Mouse (Mus musculus): ENCODE measurements at regions not wholly inside any gene's neighbourhood (a gene's known extent, or its start where the extent isn't known, plus 50 kb on each side); places are given as distances from the start of the nearest gene placed in this dataset.
"Not testable (repeated sequence)": the region's sequence is repeated elsewhere in the genome, so short reads cannot be mapped to it uniquely, and the experiment has no call there.

DNA sequence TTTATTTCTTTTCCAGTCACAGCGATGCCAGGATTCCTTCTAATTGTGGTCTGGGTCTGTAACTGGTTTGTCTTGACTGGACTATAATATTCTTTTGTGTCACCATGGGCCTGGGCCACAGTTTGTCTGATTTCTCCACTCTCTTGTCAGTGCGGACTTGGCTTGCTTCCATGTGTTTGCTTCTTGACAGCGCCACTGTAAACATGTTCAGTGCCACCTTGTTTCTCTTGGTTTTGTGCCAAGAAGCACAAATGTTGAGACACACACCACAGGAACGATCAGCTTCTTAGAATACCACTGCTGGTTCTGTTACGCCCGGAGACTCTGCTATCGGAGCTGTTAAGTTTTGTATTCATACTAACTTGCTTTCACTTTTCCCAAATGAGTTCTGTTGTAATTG lies 180.9 kb upstream of the Tmem45b start:
- no peak for DNase-seq (ENCODE audit: low spot score)
- Histone ChIP-seq H3K9me3 (replicated peaks; ENCODE audit: low read length) (no peaks in the 10 kb centered on the region), H3K4me1 (replicated peaks; ENCODE audit: insufficient read depth, low read length) (no peaks in the 10 kb centered on the region), H3K4me2 (ENCODE audit: low read length) (peak overlapping the region; percentile 25; the same call in 1 of the 2 replicates), H3K9ac (ENCODE audit: low read depth, low read length) (no peak overlapping the region), H3K4me3 (replicated peaks; ENCODE audit: low read depth, low read length) (no peak overlapping the region), H3K27ac (no peak overlapping the region), H3K27me3 (ENCODE audit: insufficient read depth, low read length) (no peaks in the 10 kb centered on the region), H3K36me3 (ENCODE audit: insufficient read depth, low read length) (no peaks in the 10 kb centered on the region)
- 49% methylated on average over 7 of the region's 7 CpGs for WGBS
- ATAC-seq (replicated peaks; ENCODE audit: low FRiP score, low read depth), result no peak
- TF ChIP-seq CTCF (IDR thresholded peaks at IDR 0.05; ENCODE audit: low read depth), result no peak

- WGBS, result 88% methylated on average over 3 of the region's 3 CpGs
- DNase-seq (ENCODE audit: low spot score) (no peak), ATAC-seq (replicated peaks; ENCODE audit: low FRiP score, low read depth) (no peak)
- H3K27ac ChIP-seq, result no peak overlapping the region
- no peak for TF ChIP-seq CTCF (IDR thresholded peaks at IDR 0.05; ENCODE audit: low read depth)
- no peak overlapping the region for H3K4me3 ChIP-seq (replicated peaks; ENCODE audit: low read depth, low read length)
- no peaks in the 10 kb centered on the region for H3K4me1 ChIP-seq (replicated peaks; ENCODE audit: insufficient read depth, low read length)
- H3K4me2 ChIP-seq (ENCODE audit: low read length), result no peak overlapping the region
- no peaks in the 10 kb centered on the region for H3K36me3 ChIP-seq (ENCODE audit: insufficient read depth, low read length)
- no peak overlapping the region for H3K9ac ChIP-seq (ENCODE audit: low read depth, low read length)
- H3K27me3 ChIP-seq (ENCODE audit: insufficient read depth, low read length), result no peaks in the 10 kb centered on the region
- no peaks in the 10 kb centered on the region for H3K9me3 ChIP-seq (replicated peaks; ENCODE audit: low read length)
Observed at GRCm38 (mm10) chr9:31644106-31644505, 179.8 kb upstream of the Tmem45b start.

DNA sequence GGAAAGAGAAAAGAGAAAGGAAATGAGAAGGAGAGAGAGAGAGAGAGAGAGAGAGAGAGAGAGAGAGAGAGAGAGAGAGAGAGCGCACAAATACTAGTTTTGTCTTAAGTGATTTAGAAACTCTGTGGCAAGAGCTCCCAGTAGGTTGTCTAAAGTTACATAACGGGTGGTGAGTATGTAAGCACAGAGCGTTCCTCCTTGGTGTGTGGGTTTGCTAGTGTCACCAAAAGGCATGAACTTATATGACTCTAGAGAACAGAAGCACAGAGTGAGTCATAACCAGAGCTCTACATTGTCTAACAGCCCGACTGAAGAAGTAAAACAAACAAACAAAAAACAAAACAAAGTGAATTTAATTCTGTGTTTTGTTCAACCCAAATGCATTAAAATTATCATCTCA lies 177.9 kb upstream of the Tmem45b start:
- no peak for TF ChIP-seq CTCF (IDR thresholded peaks at IDR 0.05; ENCODE audit: low read depth)
- no peak for DNase-seq (ENCODE audit: low spot score)
- no peak overlapping the region for H3K9ac ChIP-seq (ENCODE audit: low read depth, low read length)
- ATAC-seq (replicated peaks; ENCODE audit: low FRiP score, low read depth), result no peak
- 57% methylated on average over 4 of the region's 4 CpGs for WGBS
- H3K27me3 ChIP-seq (ENCODE audit: insufficient read depth, low read length), result no peaks in the 10 kb centered on the region
- no peaks in the 10 kb centered on the region for H3K9me3 ChIP-seq (replicated peaks; ENCODE audit: low read length)
- no peak overlapping the region for H3K4me2 ChIP-seq (ENCODE audit: low read length)
- no peaks in the 10 kb centered on the region for H3K36me3 ChIP-seq (ENCODE audit: insufficient read depth, low read length)
- H3K4me1 ChIP-seq (replicated peaks; ENCODE audit: insufficient read depth, low read length), result no peaks in the 10 kb centered on the region
- H3K4me3 ChIP-seq (replicated peaks; ENCODE audit: low read depth, low read length), result no peak overlapping the region
- H3K27ac ChIP-seq, result no peak overlapping the region

DNA sequence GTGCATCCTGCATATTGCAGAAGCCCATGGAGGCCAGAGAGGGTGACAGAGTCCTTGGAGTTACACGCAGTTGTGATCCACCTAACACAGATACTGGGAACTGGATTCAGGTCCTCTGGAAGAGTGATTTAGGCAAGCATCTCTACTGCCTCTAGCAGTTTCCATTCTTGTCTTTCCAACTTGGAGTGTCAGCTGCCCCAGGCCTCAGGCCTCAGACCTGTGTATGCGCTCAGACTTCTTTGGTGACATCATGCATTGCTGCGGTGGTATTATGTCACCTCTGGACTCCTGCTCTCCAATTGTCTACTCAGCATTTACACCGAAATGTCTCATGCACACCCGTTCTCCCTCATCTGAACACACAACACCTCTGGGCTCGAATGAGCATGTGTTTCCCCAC lies 164.0 kb upstream of the Tmem45b start:
- TF ChIP-seq CTCF (IDR thresholded peaks at IDR 0.05; ENCODE audit: low read depth), result no peak
- WGBS, result 83% methylated on average over 6 of the region's 6 CpGs
- Histone ChIP-seq H3K9ac (ENCODE audit: low read depth, low read length) (no peak overlapping the region), H3K4me3 (replicated peaks; ENCODE audit: low read depth, low read length) (no peak overlapping the region), H3K4me1 (replicated peaks; ENCODE audit: insufficient read depth, low read length) (no peaks in the 10 kb centered on the region), H3K9me3 (replicated peaks; ENCODE audit: low read length) (no peaks in the 10 kb centered on the region), H3K27me3 (ENCODE audit: insufficient read depth, low read length) (no peaks in the 10 kb centered on the region), H3K4me2 (ENCODE audit: low read length) (no peak overlapping the region), H3K36me3 (ENCODE audit: insufficient read depth, low read length) (no peaks in the 10 kb centered on the region), H3K27ac (no peak overlapping the region)
- ATAC-seq (replicated peaks; ENCODE audit: low FRiP score, low read depth), result no peak
- no peak for DNase-seq (ENCODE audit: low spot score)

- DNase-seq (ENCODE audit: low spot score); H3K9ac ChIP-seq (ENCODE audit: low read depth, low read length); H3K4me3 ChIP-seq (replicated peaks; ENCODE audit: low read depth, low read length); H3K36me3 ChIP-seq (ENCODE audit: insufficient read depth, low read length); H3K4me2 ChIP-seq (ENCODE audit: low read length); H3K4me1 ChIP-seq (replicated peaks; ENCODE audit: insufficient read depth, low read length); H3K9me3 ChIP-seq (replicated peaks; ENCODE audit: low read length); H3K27ac ChIP-seq; ATAC-seq (replicated peaks; ENCODE audit: low FRiP score, low read depth); H3K27me3 ChIP-seq (ENCODE audit: insufficient read depth, low read length): not testable (repeated sequence)
- WGBS, result 94% methylated on average over 7 of the region's 7 CpGs
Observed at GRCm38 (mm10) chr9:31621553-31621952, 157.3 kb upstream of the Tmem45b start.

DNA sequence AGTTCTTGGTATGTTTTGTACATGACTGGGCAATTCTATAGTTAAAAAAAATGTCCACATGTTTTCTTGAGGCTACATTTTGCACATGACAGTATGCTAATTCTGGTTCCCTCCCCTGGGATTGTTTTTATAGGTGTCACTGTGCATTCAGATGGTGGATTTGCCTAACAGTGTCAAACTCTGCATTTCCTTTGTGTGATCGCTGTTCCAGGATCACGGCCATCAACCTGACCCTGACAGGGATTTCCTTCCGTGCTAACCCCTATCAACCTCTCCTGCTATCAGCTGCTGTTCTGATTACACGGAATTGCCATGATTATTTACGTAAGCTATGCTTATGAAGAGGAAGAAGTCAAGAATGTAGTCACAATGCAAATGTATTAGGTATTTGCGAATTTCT lies 155.1 kb upstream of the Tmem45b start:
- DNase-seq (ENCODE audit: low spot score) (no peak), ATAC-seq (replicated peaks; ENCODE audit: low FRiP score, low read depth) (no peak)
- Histone ChIP-seq H3K36me3 (ENCODE audit: insufficient read depth, low read length) (no peaks in the 10 kb centered on the region), H3K4me3 (replicated peaks; ENCODE audit: low read depth, low read length) (no peak overlapping the region), H3K4me2 (ENCODE audit: low read length) (no peak overlapping the region), H3K27me3 (ENCODE audit: insufficient read depth, low read length) (no peaks in the 10 kb centered on the region), H3K4me1 (replicated peaks; ENCODE audit: insufficient read depth, low read length) (no peaks in the 10 kb centered on the region), H3K9me3 (replicated peaks; ENCODE audit: low read length) (no peaks in the 10 kb centered on the region), H3K27ac (no peak overlapping the region), H3K9ac (ENCODE audit: low read depth, low read length) (no peak overlapping the region)
- 37% methylated on average over 6 of the region's 6 CpGs for WGBS
- no peak for TF ChIP-seq CTCF (IDR thresholded peaks at IDR 0.05; ENCODE audit: low read depth)

DNA sequence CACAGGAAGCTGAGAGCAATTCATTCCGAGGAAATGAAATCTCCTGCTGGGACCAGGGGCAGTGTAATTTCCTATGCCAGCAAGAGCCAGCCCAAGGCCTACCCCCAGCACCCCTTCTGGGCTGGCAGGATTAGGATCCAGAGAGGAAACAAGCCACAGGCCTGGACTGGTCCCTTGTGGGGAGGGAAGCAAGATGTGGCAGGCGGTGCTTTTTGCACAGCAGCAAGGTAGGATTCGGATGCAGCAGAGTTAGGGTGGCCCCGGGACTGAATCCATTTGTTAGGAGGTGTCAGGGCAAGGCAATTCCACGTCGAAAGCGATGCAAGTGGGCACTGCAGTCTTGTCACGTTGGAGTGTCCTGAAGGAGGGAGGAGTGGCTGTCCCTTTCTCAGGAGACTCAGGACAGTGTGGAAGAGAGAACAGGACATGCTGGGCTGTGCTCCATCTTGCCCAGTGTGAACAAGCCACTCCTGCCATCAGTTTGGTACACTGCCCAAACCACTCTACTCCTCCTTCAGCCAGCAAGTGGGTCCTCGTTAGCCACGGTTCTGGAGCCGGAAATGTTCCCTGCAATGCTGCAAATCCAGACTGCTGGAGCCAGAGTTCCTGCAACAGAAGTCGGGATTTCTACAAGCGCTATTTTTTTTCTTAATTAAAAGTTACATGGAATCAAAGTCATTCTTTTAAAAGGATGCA lies 150.1 kb upstream of the Tmem45b start:
- TF ChIP-seq CTCF (IDR thresholded peaks at IDR 0.05; ENCODE audit: low read depth), result no peak
- 53% methylated on average over 13 of the region's 13 CpGs for WGBS
- no peak overlapping the region for H3K4me3 ChIP-seq (replicated peaks; ENCODE audit: low read depth, low read length)
- H3K27ac ChIP-seq, result no peak overlapping the region
- no peaks in the 10 kb centered on the region for H3K9me3 ChIP-seq (replicated peaks; ENCODE audit: low read length)
- no peaks in the 10 kb centered on the region for H3K27me3 ChIP-seq (ENCODE audit: insufficient read depth, low read length)
- ATAC-seq (replicated peaks; ENCODE audit: low FRiP score, low read depth) (no peak), DNase-seq (ENCODE audit: low spot score) (no peak)
- H3K4me1 ChIP-seq (replicated peaks; ENCODE audit: insufficient read depth, low read length), result no peaks in the 10 kb centered on the region
- no peak overlapping the region for H3K4me2 ChIP-seq (ENCODE audit: low read length)
- no peaks in the 10 kb centered on the region for H3K36me3 ChIP-seq (ENCODE audit: insufficient read depth, low read length)
- H3K9ac ChIP-seq (ENCODE audit: low read depth, low read length), result no peak overlapping the region

Measured in kidney, postnatal 0 days (tissue).